10 mouse cellular contexts compared by ENCODE assay signal in genomic region chr12:17557967-17558345, GRCm38 (mm10). TPM values are rescaled to one million over a fixed set of nuclear protein-coding genes. Genes with fewer than 3 reads are reported as not detected.
DNase-seq lines count a peak whose midpoint lies in the region; ATAC-seq and TF ChIP-seq lines count a peak whose summit lies in the region.
"Had no signal": no experiment of that assay in that cellular context is flagged by ENCODE, and none has a peak within 500 bp of the region (broad histone marks: within the 10 kb centered on the region; RNA-seq: fewer than 3 reads in every experiment).

No protein-coding gene starts in this region.

- H3K4me2 ChIP-seq in hindbrain, embryonic 13.5 days, result peak overlapping the region; percentile 31; the same call in 1 of the 2 replicates
- no peak overlapping the region for H3K4me2 ChIP-seq in kidney, embryonic 16.5 days (replicated peaks; ENCODE audit: low read depth, low read length)
- H3K4me2 ChIP-seq: limb, embryonic 15.5 days had no signal

- TF ChIP-seq POLR2A in testis, adult 2 months (IDR thresholded peaks at IDR 0.05; ENCODE audit: control insufficient read depth, low read depth, low read length), result no peak

- H3K9ac ChIP-seq in hindbrain, embryonic 13.5 days, result no peak overlapping the region
- no peak overlapping the region for H3K9ac ChIP-seq in kidney, embryonic 16.5 days (replicated peaks; ENCODE audit: low read length)
- H3K9ac ChIP-seq: limb, embryonic 15.5 days had no signal

- H3K36me3 ChIP-seq in testis, adult 2 months (ENCODE audit: control insufficient read depth, insufficient read depth, low read length), result no peaks in the 10 kb centered on the region
- H3K36me3 ChIP-seq in hindbrain, embryonic 13.5 days, result no peaks in the 10 kb centered on the region
- H3K36me3 ChIP-seq in kidney, embryonic 16.5 days (ENCODE audit: insufficient read depth, low read length), result no peaks in the 10 kb centered on the region
- H3K36me3 ChIP-seq: limb, embryonic 15.5 days had no signal

- WGBS in hindbrain, embryonic 13.5 days, result 19% methylated on average over 2 of the region's 2 CpGs
- 67% methylated on average over 2 of the region's 2 CpGs for WGBS in kidney, embryonic 16.5 days

- no peak overlapping the region for H3K27ac ChIP-seq in testis, adult 2 months (ENCODE audit: control insufficient read depth, insufficient read depth, low read depth, low read length)
- peak overlapping the region; percentile 87 for H3K27ac ChIP-seq in hindbrain, embryonic 13.5 days
- no peak overlapping the region for H3K27ac ChIP-seq in kidney, embryonic 16.5 days (ENCODE audit: low read length)
- H3K27ac ChIP-seq: limb, embryonic 15.5 days had no signal

- no peaks in the 10 kb centered on the region for H3K9me3 ChIP-seq in hindbrain, embryonic 13.5 days
- 0 out of 2 replicates have a peak, but pooled peaks cover 2% of the 10 kb centered on the region for H3K9me3 ChIP-seq in kidney, embryonic 16.5 days (ENCODE audit: low read length)
- H3K9me3 ChIP-seq: limb, embryonic 15.5 days had no signal

- H3K27me3 ChIP-seq in testis, adult 2 months (ENCODE audit: control insufficient read depth, insufficient read depth, low read length), result no peaks in the 10 kb centered on the region
- H3K27me3 ChIP-seq in hindbrain, embryonic 13.5 days, result no peaks in the 10 kb centered on the region
- no peaks in the 10 kb centered on the region for H3K27me3 ChIP-seq in kidney, embryonic 16.5 days (ENCODE audit: insufficient read depth, low read length)
- H3K27me3 ChIP-seq: limb, embryonic 15.5 days had no signal

- peak overlapping the region; percentile 65 for H3K4me3 ChIP-seq in testis, adult 2 months (ENCODE audit: control insufficient read depth, low read depth, low read length)
- no peak overlapping the region for H3K4me3 ChIP-seq in hindbrain, embryonic 13.5 days
- no peak overlapping the region for H3K4me3 ChIP-seq in kidney, embryonic 16.5 days (ENCODE audit: low read length)
- H3K4me3 ChIP-seq: limb, embryonic 15.5 days had no signal

- no peak for DNase-seq in testis, postnatal 10 days (ENCODE audit: low spot score)
- peak; percentile 50 to 61 for DNase-seq in cerebellum, postnatal 36 days
- DNase-seq in retina, postnatal 7 days (ENCODE audit: low read depth, low spot score), result peak; percentile 20
- DNase-seq in lung, postnatal 14 days, result no peak
- no peak for DNase-seq in spleen, postnatal 10 days (ENCODE audit: low spot score in 2 of 2)
- DNase-seq: heart, postnatal 36 days had no signal

- no peak for TF ChIP-seq CTCF in testis, adult 2 months (IDR thresholded peaks at IDR 0.05; ENCODE audit: control insufficient read depth, insufficient read depth, insufficient replicate concordance, low read depth, low read length)

- H3K4me1 ChIP-seq in testis, adult 2 months (ENCODE audit: control insufficient read depth, insufficient read depth, low read length), result peaks cover 8% of the 10 kb centered on the region; the same call in 1 of the 2 replicates
- peaks cover 21% of the 10 kb centered on the region for H3K4me1 ChIP-seq in hindbrain, embryonic 13.5 days (replicated peaks)
- no peaks in the 10 kb centered on the region for H3K4me1 ChIP-seq in kidney, embryonic 16.5 days (ENCODE audit: insufficient read depth, low read length)

- peak; percentile 56 for ATAC-seq in hindbrain, embryonic 13.5 days (ENCODE audit: low FRiP score)
- no peak for ATAC-seq in kidney, embryonic 16.5 days (ENCODE audit: low FRiP score, low TSS enrichment)

RNA-seq across cellular contexts. Expression of gene Odc1, which starts 13.4 kb away (rescaled TPM):
- 384 and 398 TPM in 2 replicates for polyA plus RNA-seq in testis, adult 2 months (2012; rRNA removed)
- 148 and 155 TPM in 2 replicates for polyA plus RNA-seq in hindbrain, embryonic 13.5 days (2015; fragmentation: Nextera tagmentation; extraction: Ambion mirVana)
- polyA plus RNA-seq in kidney, embryonic 16.5 days (2015; fragmentation: Nextera tagmentation; extraction: Ambion mirVana), result 217 and 223 TPM in 2 replicates

Comparison
In these comparisons a context has a peak if more than half of its experiments do, and no peak if none do; other contexts are left out.
1. DNase-seq: peak in cerebellum, postnatal 36 days (2 of 2) and retina, postnatal 7 days (single experiment); none in testis, postnatal 10 days (single experiment), lung, postnatal 14 days (single experiment) and spleen, postnatal 10 days (0 of 2).